Mouse (Mus musculus) cortical plate, adult 2 months (tissue): Measurements from ENCODE around the gene E2f7.

Experiments used
- CTCF ChIP-seq: fragments of 200-500 bp; IDR thresholded peaks from 2 replicates; pipeline ENCODE4 v1.5.1; 2011; ENCODE audit warnings: mild to moderate bottlenecking, control low read depth, low read length; ENCODE audit not compliant: insufficient read depth; ENCODE audit errors: extremely low read depth
- POLR2A ChIP-seq: fragments of 200-500 bp; IDR thresholded peaks from 2 replicates; pipeline ENCODE4 v1.6.1; 2011; ENCODE audit warnings: mild to moderate bottlenecking, low read length, control low read depth; ENCODE audit not compliant: insufficient read depth; ENCODE audit errors: extremely low read depth

DNA sequence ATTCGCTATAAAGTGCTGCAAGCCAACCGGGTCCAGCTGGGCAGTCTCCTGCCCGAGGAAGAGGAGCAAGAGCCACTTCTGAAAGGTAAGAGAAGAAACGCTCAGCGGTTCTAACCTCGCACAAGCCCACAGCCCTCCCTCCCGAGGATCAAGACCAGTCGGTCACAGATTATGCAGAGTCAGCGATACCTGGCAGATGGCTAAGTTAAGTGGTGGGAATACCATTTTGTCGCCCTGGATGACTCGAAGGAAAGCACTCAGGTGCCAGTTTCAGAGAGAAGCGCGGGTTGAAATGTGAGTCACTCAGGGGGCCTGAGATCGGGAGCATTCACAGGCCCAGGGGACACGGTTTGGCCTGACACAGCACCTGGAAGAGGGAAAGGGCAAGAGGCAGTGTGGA is 18.8 kb upstream of the E2f7 start:
- TF ChIP-seq CTCF (no peak), POLR2A (no peak)
